Mouse (Mus musculus): ENCODE measurements at regions not wholly inside any gene's neighbourhood (a gene's known extent, or its start where the extent isn't known, plus 50 kb on each side); places are given as distances from the start of the nearest gene placed in this dataset.

- no peaks in the 10 kb centered on the region for H3K27me3 ChIP-seq (ENCODE audit: insufficient read depth, low read length)
- no peak overlapping the region for H3K4me3 ChIP-seq (ENCODE audit: low read depth, low read length)
- 57% methylated on average over 10 of the region's 10 CpGs for WGBS
- ATAC-seq (ENCODE audit: insufficient read depth), result no peak
- H3K4me2 ChIP-seq, result no peak overlapping the region
- no peaks in the 10 kb centered on the region for H3K4me1 ChIP-seq (ENCODE audit: insufficient read depth)
- H3K36me3 ChIP-seq (ENCODE audit: insufficient read depth), result no peaks in the 10 kb centered on the region
- peak; percentile 17 for DNase-seq
- no peaks in the 10 kb centered on the region for H3K9me3 ChIP-seq (ENCODE audit: low read depth, low read length)
- TF ChIP-seq CTCF (IDR thresholded peaks at IDR 0.05; ENCODE audit: low read depth), result no peak
- H3K27ac ChIP-seq (ENCODE audit: low read depth), result no peak overlapping the region
- H3K9ac ChIP-seq, result no peak overlapping the region
Measured at GRCm38 (mm10) chr8:10825192-10825926, 182.9 kb downstream of the Irs2 start.

DNA sequence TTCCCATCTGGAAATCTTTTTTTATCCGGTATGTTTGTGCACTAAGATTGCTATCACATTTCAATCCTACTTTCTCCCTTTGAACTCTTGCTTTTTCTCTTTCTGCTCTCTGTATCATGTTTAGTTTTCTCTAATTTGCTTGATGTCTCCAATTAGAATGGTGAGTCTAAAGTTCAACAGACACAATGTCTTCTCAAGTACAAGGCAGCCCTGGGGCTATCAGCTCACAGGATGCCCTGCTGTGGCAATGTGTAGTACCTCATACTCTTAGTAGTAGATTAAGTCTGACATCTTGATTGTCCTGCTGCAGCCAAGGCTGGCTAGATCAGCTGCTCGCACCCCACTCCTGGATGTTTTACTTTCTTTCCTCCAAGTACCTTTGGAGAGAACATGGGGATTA lies 186.4 kb downstream of the Irs2 start:
- Histone ChIP-seq H3K27ac (ENCODE audit: low read depth) (no peak overlapping the region), H3K9ac (no peak overlapping the region), H3K4me3 (ENCODE audit: low read depth, low read length) (no peak overlapping the region), H3K36me3 (ENCODE audit: insufficient read depth) (no peaks in the 10 kb centered on the region), H3K9me3 (ENCODE audit: low read depth, low read length) (no peaks in the 10 kb centered on the region), H3K4me2 (no peak overlapping the region), H3K4me1 (ENCODE audit: insufficient read depth) (no peaks in the 10 kb centered on the region), H3K27me3 (ENCODE audit: insufficient read depth, low read length) (no peaks in the 10 kb centered on the region)
- WGBS, result 85% methylated on average over 2 of the region's 2 CpGs
- ATAC-seq (ENCODE audit: insufficient read depth) (no peak), DNase-seq (no peak)
- no peak for TF ChIP-seq CTCF (IDR thresholded peaks at IDR 0.05; ENCODE audit: low read depth)

DNA sequence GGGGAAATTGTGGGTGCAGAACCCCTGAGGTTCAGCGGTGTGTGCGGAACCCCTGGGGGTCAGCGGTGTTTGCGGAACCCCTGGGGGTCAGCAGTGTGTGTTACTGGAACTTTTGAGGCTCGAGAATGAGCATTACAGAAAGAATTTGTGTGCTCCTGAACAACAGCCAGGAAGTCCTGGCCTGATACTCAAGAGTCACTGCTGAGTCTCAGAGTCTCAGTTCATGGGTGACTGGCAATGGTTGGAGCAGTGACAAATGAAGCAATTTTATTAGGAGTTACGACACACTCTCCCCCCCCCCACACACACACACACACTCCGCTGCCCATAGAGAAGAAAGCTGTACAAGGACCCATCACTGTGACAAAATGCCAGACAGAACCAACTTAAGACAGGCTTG lies 193.8 kb downstream of the Irs2 start:
- ATAC-seq (ENCODE audit: insufficient read depth) (no peak), DNase-seq (no peak)
- no peaks in the 10 kb centered on the region for H3K4me1 ChIP-seq (ENCODE audit: insufficient read depth)
- H3K9ac ChIP-seq, result no peak overlapping the region
- H3K4me2 ChIP-seq, result no peak overlapping the region
- no peaks in the 10 kb centered on the region for H3K36me3 ChIP-seq (ENCODE audit: insufficient read depth)
- no peak overlapping the region for H3K4me3 ChIP-seq (ENCODE audit: low read depth, low read length)
- H3K27ac ChIP-seq (ENCODE audit: low read depth), result no peak overlapping the region
- no peaks in the 10 kb centered on the region for H3K9me3 ChIP-seq (ENCODE audit: low read depth, low read length)
- no peaks in the 10 kb centered on the region for H3K27me3 ChIP-seq (ENCODE audit: insufficient read depth, low read length)
- 79% methylated on average over 7 of the region's 7 CpGs for WGBS
- no peak for TF ChIP-seq CTCF (IDR thresholded peaks at IDR 0.05; ENCODE audit: low read depth)

GRCm38 (mm10) chr8:10812060-10812670 lies 196.1 kb downstream of the Irs2 start:
- Histone ChIP-seq H3K4me2 (no peak overlapping the region), H3K9me3 (ENCODE audit: low read depth, low read length) (no peaks in the 10 kb centered on the region), H3K27ac (ENCODE audit: low read depth) (no peak overlapping the region), H3K4me3 (ENCODE audit: low read depth, low read length) (no peak overlapping the region), H3K27me3 (ENCODE audit: insufficient read depth, low read length) (no peaks in the 10 kb centered on the region), H3K9ac (no peak overlapping the region), H3K4me1 (ENCODE audit: insufficient read depth) (no peaks in the 10 kb centered on the region), H3K36me3 (ENCODE audit: insufficient read depth) (no peaks in the 10 kb centered on the region)
- no peak for TF ChIP-seq CTCF (IDR thresholded peaks at IDR 0.05; ENCODE audit: low read depth)
- WGBS, result 64% methylated on average over 10 of the region's 10 CpGs
- no peak for DNase-seq
- ATAC-seq (ENCODE audit: insufficient read depth), result no peak

- Histone ChIP-seq H3K9ac (no peak overlapping the region), H3K27me3 (ENCODE audit: insufficient read depth, low read length) (no peaks in the 10 kb centered on the region), H3K4me3 (ENCODE audit: low read depth, low read length) (no peak overlapping the region), H3K4me1 (ENCODE audit: insufficient read depth) (peaks cover 4% of the 10 kb centered on the region), H3K4me2 (no peak overlapping the region), H3K36me3 (ENCODE audit: insufficient read depth) (no peaks in the 10 kb centered on the region), H3K9me3 (ENCODE audit: low read depth, low read length) (no peaks in the 10 kb centered on the region), H3K27ac (ENCODE audit: low read depth) (no peak overlapping the region)
- 94% methylated on average over 5 of the region's 5 CpGs for WGBS
- no peak for TF ChIP-seq CTCF (IDR thresholded peaks at IDR 0.05; ENCODE audit: low read depth)
- ATAC-seq (ENCODE audit: insufficient read depth) (no peak), DNase-seq (no peak)
Measured at GRCm38 (mm10) chr8:10807040-10807439, 201.2 kb downstream of the Irs2 start.

DNA sequence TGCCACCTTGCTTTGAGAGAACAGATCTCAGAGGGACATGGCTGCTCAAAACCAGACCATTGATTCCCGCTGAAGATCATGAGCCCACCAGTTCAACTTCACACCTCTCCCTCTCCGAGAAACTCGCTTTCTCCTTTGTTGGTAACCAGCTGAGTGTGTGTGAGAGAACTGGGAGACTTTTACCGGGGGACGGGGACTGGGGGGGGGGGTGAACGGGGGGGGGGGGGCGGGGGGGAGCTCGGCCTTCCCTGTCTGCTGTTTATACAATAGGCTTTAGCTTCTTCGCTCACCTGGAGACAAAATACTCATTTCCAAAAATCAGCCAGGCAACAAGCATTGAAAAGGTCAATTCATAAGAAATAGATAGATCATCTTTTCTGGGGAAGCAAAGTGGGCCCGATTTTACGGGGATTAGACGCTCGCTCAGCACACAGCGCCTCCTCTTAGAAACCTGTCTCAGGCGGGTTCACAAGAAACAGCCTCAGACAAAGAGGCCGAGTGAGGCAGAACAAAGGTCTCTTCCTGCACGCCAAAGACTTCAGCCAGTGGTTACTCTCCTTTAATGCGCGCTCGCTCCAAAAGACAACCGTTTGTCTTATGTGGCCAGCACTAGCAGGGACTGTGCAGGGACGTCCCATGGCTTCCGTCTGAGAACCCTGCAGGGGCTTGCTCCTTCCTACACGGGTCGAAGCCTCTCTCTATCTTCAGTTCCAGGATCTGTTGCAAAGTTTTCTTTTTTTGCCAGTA lies 202.7 kb downstream of the Irs2 start:
- 7% methylated on average over 25 of the region's 25 CpGs for WGBS
- DNase-seq (peak; percentile 46), ATAC-seq (ENCODE audit: insufficient read depth) (no peak)
- peaks cover 14% of the 10 kb centered on the region for H3K4me1 ChIP-seq (ENCODE audit: insufficient read depth)
- peak overlapping the region; percentile 38; the same call in 1 of the 2 replicates for H3K4me2 ChIP-seq
- no peak for TF ChIP-seq CTCF (IDR thresholded peaks at IDR 0.05; ENCODE audit: low read depth)
- H3K9me3 ChIP-seq (ENCODE audit: low read depth, low read length), result no peaks in the 10 kb centered on the region
- peak overlapping the region; percentile 20; the same call in 1 of the 2 replicates for H3K9ac ChIP-seq
- no peaks in the 10 kb centered on the region for H3K27me3 ChIP-seq (ENCODE audit: insufficient read depth, low read length)
- H3K36me3 ChIP-seq (ENCODE audit: insufficient read depth), result no peaks in the 10 kb centered on the region
- no peak overlapping the region for H3K4me3 ChIP-seq (ENCODE audit: low read depth, low read length)
- H3K27ac ChIP-seq (ENCODE audit: low read depth), result no peak overlapping the region

- H3K4me3 ChIP-seq (ENCODE audit: low read depth, low read length), result no peak overlapping the region
- DNase-seq, result no peak
- H3K27ac ChIP-seq (ENCODE audit: low read depth), result no peak overlapping the region
- peaks cover 14% of the 10 kb centered on the region for H3K4me1 ChIP-seq (ENCODE audit: insufficient read depth)
- no peak overlapping the region for H3K4me2 ChIP-seq
- 43% methylated on average over 3 of the region's 3 CpGs for WGBS
- no peak for ATAC-seq (ENCODE audit: insufficient read depth)
- no peaks in the 10 kb centered on the region for H3K9me3 ChIP-seq (ENCODE audit: low read depth, low read length)
- H3K36me3 ChIP-seq (ENCODE audit: insufficient read depth), result no peaks in the 10 kb centered on the region
- TF ChIP-seq CTCF (IDR thresholded peaks at IDR 0.05; ENCODE audit: low read depth), result no peak
- H3K9ac ChIP-seq, result no peak overlapping the region
- H3K27me3 ChIP-seq (ENCODE audit: insufficient read depth, low read length), result no peaks in the 10 kb centered on the region
Measured at GRCm38 (mm10) chr8:10804974-10805373, 203.3 kb downstream of the Irs2 start.

All from lung, embryonic 14.5 days (tissue).